Mouse (Mus musculus): Measurements from ENCODE around the gene Lactb. TPM values are rescaled to one million over a fixed set of nuclear protein-coding genes. Genes with fewer than 3 reads are reported as not detected.
A peak's percentile ranks its signal among the peaks of the same experiment; 100 is the strongest.

The Lactb gene
- polyA plus RNA-seq, 1 experiment: 18.2 TPM

DNA sequence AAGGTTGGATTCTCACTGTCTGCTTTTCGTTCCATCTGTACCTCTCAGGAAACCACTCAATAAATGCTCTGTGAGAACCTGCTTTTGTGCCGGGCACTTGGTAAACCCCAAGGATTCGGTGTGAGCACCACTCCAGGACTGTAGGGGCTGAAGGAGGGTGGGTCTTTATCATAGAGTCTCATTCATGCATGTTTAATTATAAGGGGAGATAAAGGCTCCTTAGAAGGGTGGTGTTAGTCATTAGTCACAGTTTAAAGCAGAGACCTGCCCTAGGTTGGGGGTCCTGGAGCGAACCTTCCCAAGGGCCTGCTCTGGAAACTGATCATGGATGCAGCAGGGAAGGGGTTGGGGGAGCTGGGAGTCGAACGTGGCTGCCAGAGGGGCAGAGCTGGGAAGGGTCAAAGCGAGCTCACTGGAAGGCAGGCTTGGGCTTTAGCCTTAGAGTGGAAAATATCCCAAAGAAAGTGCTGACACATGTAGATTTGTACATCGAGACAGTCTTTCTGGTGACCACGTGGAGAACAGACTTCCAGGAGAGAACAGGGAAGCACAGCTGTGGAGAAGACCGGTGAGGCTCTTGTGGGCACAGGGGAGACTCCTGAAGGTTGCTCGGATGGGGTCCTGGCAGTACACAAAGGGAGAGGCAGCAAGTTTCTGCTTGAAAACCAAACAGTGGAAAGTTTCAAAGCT lies 13.1 kb upstream of the Lactb start:
- TF ChIP-seq POLR2A (IDR thresholded peaks at IDR 0.05; ENCODE audit: extremely low read depth, insufficient read depth, low read length) (no peak), CTCF (IDR thresholded peaks at IDR 0.05; ENCODE audit: extremely low read depth, insufficient read depth, low read length) (no peak)
- H3K4me1 ChIP-seq (ENCODE audit: control insufficient read depth, insufficient read depth, low read length): peaks cover 4% of the 10 kb centered on the region
- no peak overlapping the region for H3K27ac ChIP-seq (ENCODE audit: insufficient read depth, low read length)
- H3K4me3 ChIP-seq (ENCODE audit: insufficient read depth, low read length): no peak overlapping the region

GRCm38 (mm10) chr9:66985377-66985776 lies 10.1 kb upstream of the Lactb start:
- H3K4me3 ChIP-seq (ENCODE audit: insufficient read depth, low read length): no peak overlapping the region
- peaks cover 3% of the 10 kb centered on the region for H3K4me1 ChIP-seq (ENCODE audit: control insufficient read depth, insufficient read depth, low read length)
- no peak overlapping the region for H3K27ac ChIP-seq (ENCODE audit: insufficient read depth, low read length)
- TF ChIP-seq CTCF (IDR thresholded peaks at IDR 0.05; ENCODE audit: extremely low read depth, insufficient read depth, low read length): no peak
- no peak for TF ChIP-seq POLR2A (IDR thresholded peaks at IDR 0.05; ENCODE audit: extremely low read depth, insufficient read depth, low read length)

DNA sequence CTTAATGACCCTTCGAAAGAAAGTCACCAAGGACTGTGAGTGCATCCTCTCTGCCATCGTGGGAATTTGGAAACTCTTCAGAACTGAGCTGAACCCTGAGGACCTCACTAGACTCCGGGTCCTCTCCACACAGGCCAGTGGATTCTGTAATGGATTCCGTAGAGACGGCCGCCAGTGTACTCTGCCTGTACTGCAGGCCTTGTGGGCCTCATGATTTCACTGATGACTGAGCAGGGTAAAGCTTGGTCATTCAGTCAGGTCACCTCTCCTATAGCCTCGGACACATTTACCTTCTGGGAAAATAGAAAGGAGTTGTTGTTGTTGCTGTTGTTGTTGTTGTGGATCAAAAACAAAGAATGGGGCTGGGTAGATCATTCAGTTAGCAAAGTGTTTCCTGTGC lies 6.8 kb upstream of the Lactb start:
- Histone ChIP-seq H3K4me3 (ENCODE audit: insufficient read depth, low read length) (no peak overlapping the region), H3K4me1 (ENCODE audit: control insufficient read depth, insufficient read depth, low read length) (no peaks in the 10 kb centered on the region), H3K27ac (ENCODE audit: insufficient read depth, low read length) (no peak overlapping the region)
- TF ChIP-seq CTCF (IDR thresholded peaks at IDR 0.05; ENCODE audit: extremely low read depth, insufficient read depth, low read length) (no peak), POLR2A (IDR thresholded peaks at IDR 0.05; ENCODE audit: extremely low read depth, insufficient read depth, low read length) (no peak)

DNA sequence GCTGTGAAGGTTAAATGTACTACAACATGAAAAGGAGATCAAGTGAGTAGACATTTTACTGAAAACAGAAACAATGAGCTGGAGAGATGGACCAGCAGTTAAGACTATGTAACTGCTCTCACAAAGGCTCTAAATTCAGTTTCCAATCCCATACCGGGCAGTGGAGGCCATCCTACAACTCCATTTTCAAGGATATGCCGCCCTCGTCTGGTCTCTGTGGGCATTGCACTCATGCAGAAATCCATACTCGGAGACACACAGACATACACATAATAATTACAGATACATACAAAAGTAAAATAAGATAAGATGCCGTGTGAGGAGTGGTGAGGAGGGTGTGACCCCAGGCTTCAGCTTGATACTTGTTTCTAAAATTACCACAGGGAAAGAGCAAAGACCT lies 5.2 kb upstream of the Lactb start:
- H3K27ac ChIP-seq (ENCODE audit: insufficient read depth, low read length): no peak overlapping the region
- H3K4me3 ChIP-seq (ENCODE audit: insufficient read depth, low read length): no peak overlapping the region
- peaks cover 6% of the 10 kb centered on the region for H3K4me1 ChIP-seq (ENCODE audit: control insufficient read depth, insufficient read depth, low read length)
- TF ChIP-seq POLR2A (IDR thresholded peaks at IDR 0.05; ENCODE audit: extremely low read depth, insufficient read depth, low read length) (no peak), CTCF (IDR thresholded peaks at IDR 0.05; ENCODE audit: extremely low read depth, insufficient read depth, low read length) (peak; percentile 87)

- H3K4me1 ChIP-seq (ENCODE audit: control insufficient read depth, insufficient read depth, low read length): peaks cover 6% of the 10 kb centered on the region
- H3K27ac ChIP-seq (ENCODE audit: insufficient read depth, low read length): no peak overlapping the region
- TF ChIP-seq POLR2A (IDR thresholded peaks at IDR 0.05; ENCODE audit: extremely low read depth, insufficient read depth, low read length): no peak
- no peak for TF ChIP-seq CTCF (IDR thresholded peaks at IDR 0.05; ENCODE audit: extremely low read depth, insufficient read depth, low read length)
- no peak overlapping the region for H3K4me3 ChIP-seq (ENCODE audit: insufficient read depth, low read length)
These were observed 3.2 kb upstream of the Lactb start for GRCm38 (mm10) chr9:66978468-66978867.

GRCm38 (mm10) chr9:66977982-66978381 lies 2.7 kb upstream of the Lactb start:
- no peak overlapping the region for H3K4me3 ChIP-seq (ENCODE audit: insufficient read depth, low read length)
- TF ChIP-seq CTCF (IDR thresholded peaks at IDR 0.05; ENCODE audit: extremely low read depth, insufficient read depth, low read length): no peak
- no peak overlapping the region for H3K27ac ChIP-seq (ENCODE audit: insufficient read depth, low read length)
- H3K4me1 ChIP-seq (ENCODE audit: control insufficient read depth, insufficient read depth, low read length): peaks cover 6% of the 10 kb centered on the region

GRCm38 (mm10) chr9:66977121-66977520 lies 1.8 kb upstream of the Lactb start:
- Histone ChIP-seq H3K27ac (ENCODE audit: insufficient read depth, low read length) (peak overlapping the region; percentile 91), H3K4me1 (ENCODE audit: control insufficient read depth, insufficient read depth, low read length) (peaks cover 6% of the 10 kb centered on the region), H3K4me3 (ENCODE audit: insufficient read depth, low read length) (no peak overlapping the region)
- TF ChIP-seq CTCF (IDR thresholded peaks at IDR 0.05; ENCODE audit: extremely low read depth, insufficient read depth, low read length) (no peak), POLR2A (IDR thresholded peaks at IDR 0.05; ENCODE audit: extremely low read depth, insufficient read depth, low read length) (no peak)

DNA sequence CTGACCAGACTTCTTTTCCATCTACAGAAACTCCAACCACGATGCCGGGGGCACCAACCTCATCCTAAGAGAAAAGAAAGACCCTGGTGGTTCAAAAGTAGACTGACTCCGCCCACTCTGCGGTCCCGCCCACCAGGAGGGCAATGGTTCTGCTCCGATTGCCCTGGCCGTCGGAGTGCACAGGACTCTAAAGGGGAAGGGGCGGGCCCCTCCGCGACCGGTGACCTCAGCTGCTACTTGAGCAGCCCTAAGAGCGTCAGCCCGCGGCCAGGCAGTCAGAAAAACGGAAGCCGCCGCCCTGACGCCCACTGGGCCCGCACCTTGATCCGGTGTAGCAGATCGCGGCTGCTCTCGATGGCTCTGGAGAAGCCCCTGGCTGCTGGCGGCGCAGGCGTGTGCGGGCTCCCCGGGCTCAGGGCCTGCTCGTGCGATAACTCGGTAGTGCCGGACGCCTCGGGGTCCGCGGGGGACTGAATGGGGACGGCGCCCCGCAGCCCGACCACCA lies 511 bp downstream of the Lactb start:
- TF ChIP-seq CTCF (IDR thresholded peaks at IDR 0.05; ENCODE audit: extremely low read depth, insufficient read depth, low read length): no peak
- no peak for TF ChIP-seq POLR2A (IDR thresholded peaks at IDR 0.05; ENCODE audit: extremely low read depth, insufficient read depth, low read length)
- Histone ChIP-seq H3K4me3 (ENCODE audit: insufficient read depth, low read length) (peak overlapping the region; percentile 77), H3K27ac (ENCODE audit: insufficient read depth, low read length) (peak overlapping the region; percentile 93), H3K4me1 (ENCODE audit: control insufficient read depth, insufficient read depth, low read length) (peaks cover 6% of the 10 kb centered on the region)

DNA sequence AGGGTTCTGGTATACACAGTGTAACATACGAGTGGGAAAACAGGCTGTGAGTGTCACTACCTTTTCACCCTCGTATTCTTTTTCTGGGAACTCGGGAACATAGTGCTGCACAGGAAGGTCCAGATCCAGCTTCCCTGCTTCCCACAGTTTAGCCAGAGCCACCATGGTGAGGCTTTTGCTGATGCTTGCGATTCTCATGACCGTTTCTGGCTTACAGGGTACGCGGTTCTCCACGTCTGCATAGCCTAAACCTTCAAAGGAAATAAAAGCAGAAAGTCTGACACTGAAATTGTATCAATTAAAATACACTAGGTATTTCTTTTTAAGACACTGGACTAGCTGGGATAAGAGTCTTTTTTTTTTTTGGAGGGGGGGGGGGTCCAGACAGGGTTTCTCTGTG lies 4.2 kb downstream of the Lactb start:
- H3K27ac ChIP-seq (ENCODE audit: insufficient read depth, low read length): no peak overlapping the region
- TF ChIP-seq POLR2A (IDR thresholded peaks at IDR 0.05; ENCODE audit: extremely low read depth, insufficient read depth, low read length) (no peak), CTCF (IDR thresholded peaks at IDR 0.05; ENCODE audit: extremely low read depth, insufficient read depth, low read length) (no peak)
- peaks cover 2% of the 10 kb centered on the region; the same call in 1 of the 2 replicates for H3K4me1 ChIP-seq (ENCODE audit: control insufficient read depth, insufficient read depth, low read length)
- H3K4me3 ChIP-seq (ENCODE audit: insufficient read depth, low read length): no peak overlapping the region

GRCm38 (mm10) chr9:66967492-66967891 lies 7.8 kb downstream of the Lactb start:
- Histone ChIP-seq H3K4me3 (ENCODE audit: insufficient read depth, low read length) (no peak overlapping the region), H3K27ac (ENCODE audit: insufficient read depth, low read length) (no peak overlapping the region), H3K4me1 (ENCODE audit: control insufficient read depth, insufficient read depth, low read length) (no peaks in the 10 kb centered on the region)
- no peak for TF ChIP-seq POLR2A (IDR thresholded peaks at IDR 0.05; ENCODE audit: extremely low read depth, insufficient read depth, low read length)
- no peak for TF ChIP-seq CTCF (IDR thresholded peaks at IDR 0.05; ENCODE audit: extremely low read depth, insufficient read depth, low read length)

Measured in cortical plate, adult 2 months (tissue).